Mouse (Mus musculus) embryonic facial prominence, embryonic 13.5 days (tissue): ENCODE data around the gene Zfp954. TPM values are rescaled to one million over a fixed set of nuclear protein-coding genes. Genes with fewer than 3 reads are reported as not detected.

Source experiments
- polyA plus RNA-seq: library from polyadenylated mRNA; unstranded; fragments of >200 nt; fragmentation: Nextera tagmentation; extraction: Ambion mirVana; gene quantifications from 2 replicates; pipeline ENCODE4 v1.2.1, GENCODE M21; 2015

The Zfp954 gene
- polyA plus RNA-seq, 1 experiment from 2014 or later, result 13.1 TPM

Other genes with a start within 250 kb of the Zfp954 start
- gene Aurkc, start 126.2 kb downstream of the Zfp954 start, polyA plus RNA-seq, result not detected in 2 replicates
- gene Zfp773, start 15.3 kb upstream of the Zfp954 start, polyA plus RNA-seq, result 2.2 and 3.5 TPM in 2 replicates
- gene Zfp418, start 49.8 kb upstream of the Zfp954 start, polyA plus RNA-seq, result 3.5 and 3.7 TPM in 2 replicates
- 8.9 and 11.9 TPM in 2 replicates for gene Zfp772, start 88.5 kb upstream of the Zfp954 start, polyA plus RNA-seq
- 1.7 and 1.8 TPM in 2 replicates for gene Vmn2r29, start 125.8 kb upstream of the Zfp954 start, polyA plus RNA-seq
- 3.3 and 7.6 TPM in 2 replicates for gene Gm45844, start 156.8 kb upstream of the Zfp954 start, polyA plus RNA-seq
- gene Clcn4, start 179.4 kb upstream of the Zfp954 start, polyA plus RNA-seq, result 44.1 and 49.8 TPM in 2 replicates
- 0.04 TPM in 1 of 2 replicates, not detected in the other for gene Vmn2r30, start 216.1 kb upstream of the Zfp954 start, polyA plus RNA-seq